Mouse (Mus musculus): ENCODE data around the gene Ncapg2. TPM values are rescaled to one million over a fixed set of nuclear protein-coding genes. Genes with fewer than 3 reads are reported as not detected.

Gene Ncapg2
- polyA plus RNA-seq, 1 experiment from 2014 or later: 37.2 TPM

DNA sequence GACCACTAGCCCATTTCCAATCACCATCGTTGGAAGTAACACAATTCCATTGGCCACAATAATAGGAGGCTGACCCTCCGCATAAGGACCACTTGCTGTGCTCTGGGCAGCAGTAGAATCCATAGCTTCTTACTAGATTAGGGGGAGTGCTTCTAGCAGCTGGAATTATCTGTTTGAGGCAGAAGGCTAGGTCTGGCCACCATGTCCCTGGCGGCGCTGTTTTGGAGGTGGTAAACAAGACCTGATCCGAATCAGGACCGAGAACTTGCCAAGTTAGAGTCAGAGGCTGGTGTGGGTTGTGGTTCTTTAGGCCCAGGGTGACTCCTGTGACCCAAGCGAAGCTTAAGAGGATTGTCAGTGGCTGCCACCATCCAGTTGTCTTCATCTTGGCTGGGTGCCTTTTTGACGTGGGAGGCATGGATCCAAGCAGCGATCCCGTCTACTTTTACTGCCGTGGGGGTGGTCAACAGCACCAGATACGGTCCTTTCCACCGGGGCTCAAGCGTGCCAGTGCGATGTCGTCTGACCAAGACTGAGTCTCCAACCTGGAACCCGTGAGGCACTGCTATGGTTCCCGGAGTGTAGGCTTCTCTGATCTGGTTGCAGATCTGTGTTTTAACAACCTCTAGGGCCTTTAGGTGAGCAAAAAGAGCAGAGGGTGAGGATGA, 1.1 kb upstream of the Ncapg2 start:
- Histone ChIP-seq H3K4me3 (replicated peaks) (peak overlapping the region; percentile 90), H3K4me2 (peak overlapping the region; percentile 90), H3K36me3 (peaks cover 44% of the 10 kb centered on the region), H3K4me1 (peaks cover 16% of the 10 kb centered on the region), H3K27ac (no peak overlapping the region), H3K27me3 (no peaks in the 10 kb centered on the region), H3K9me3 (replicated peaks) (peaks cover 29% of the 10 kb centered on the region), H3K9ac (no peak overlapping the region)
- no peak; the same call in 1 of the 2 replicates for ATAC-seq (replicated peaks; ENCODE audit: low FRiP score)
- WGBS: 96% methylated on average over 18 of the region's 18 CpGs

DNA sequence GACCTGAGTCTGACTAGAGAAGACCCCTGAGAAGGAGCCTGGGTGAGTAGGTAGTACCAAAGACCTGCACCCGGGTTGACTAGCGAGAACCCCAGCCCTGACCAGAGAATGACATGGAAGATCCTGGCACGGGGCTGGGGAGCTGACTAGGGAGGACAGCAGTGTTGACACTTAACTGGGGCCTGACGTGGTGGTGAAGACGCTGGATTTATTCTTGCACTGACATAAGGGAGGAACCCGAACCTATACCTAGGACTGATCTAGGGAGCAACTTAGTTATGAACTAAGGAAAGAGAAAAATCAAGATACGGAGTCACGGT, 594 bp downstream of the Ncapg2 start:
- 10% methylated on average over 8 of the region's 8 CpGs for WGBS
- ATAC-seq (replicated peaks; ENCODE audit: low FRiP score): no peak
- Histone ChIP-seq H3K27me3 (no peaks in the 10 kb centered on the region), H3K9me3 (replicated peaks) (peaks cover 29% of the 10 kb centered on the region), H3K27ac (peak overlapping the region; percentile 80), H3K4me2 (peak overlapping the region; percentile 90), H3K4me1 (peaks cover 16% of the 10 kb centered on the region), H3K36me3 (peaks cover 59% of the 10 kb centered on the region), H3K9ac (peak overlapping the region; percentile 85), H3K4me3 (replicated peaks) (peak overlapping the region; percentile 90)

DNA sequence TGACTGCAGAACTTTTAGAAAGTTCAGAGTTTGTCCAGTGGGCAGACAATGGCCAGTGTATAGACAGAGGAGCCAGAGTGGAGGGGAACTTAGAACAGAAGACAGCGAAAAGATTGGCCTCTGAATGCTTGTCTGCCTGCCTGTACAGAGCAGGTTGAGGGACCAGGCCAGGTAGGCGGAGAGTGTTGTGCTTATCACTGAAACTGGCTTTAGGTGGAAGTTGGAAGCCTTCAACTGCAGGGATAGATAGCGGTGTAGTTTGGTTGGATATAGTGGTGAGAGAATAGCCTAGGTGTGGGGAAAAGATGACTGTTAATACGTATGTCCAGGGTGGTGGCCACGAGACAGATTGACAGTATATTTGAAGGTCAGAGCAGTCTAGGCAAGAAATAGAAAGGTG, 2.7 kb downstream of the Ncapg2 start:
- no peak overlapping the region for H3K27ac ChIP-seq
- H3K4me2 ChIP-seq: no peak overlapping the region
- H3K36me3 ChIP-seq: peaks cover 52% of the 10 kb centered on the region
- H3K27me3 ChIP-seq: no peaks in the 10 kb centered on the region
- no peak overlapping the region for H3K4me3 ChIP-seq (replicated peaks)
- H3K9ac ChIP-seq: no peak overlapping the region
- WGBS: 95% methylated on average over 5 of the region's 5 CpGs
- H3K9me3 ChIP-seq (replicated peaks): peaks cover 14% of the 10 kb centered on the region
- H3K4me1 ChIP-seq: peaks cover 16% of the 10 kb centered on the region
- ATAC-seq (replicated peaks; ENCODE audit: low FRiP score): no peak

DNA sequence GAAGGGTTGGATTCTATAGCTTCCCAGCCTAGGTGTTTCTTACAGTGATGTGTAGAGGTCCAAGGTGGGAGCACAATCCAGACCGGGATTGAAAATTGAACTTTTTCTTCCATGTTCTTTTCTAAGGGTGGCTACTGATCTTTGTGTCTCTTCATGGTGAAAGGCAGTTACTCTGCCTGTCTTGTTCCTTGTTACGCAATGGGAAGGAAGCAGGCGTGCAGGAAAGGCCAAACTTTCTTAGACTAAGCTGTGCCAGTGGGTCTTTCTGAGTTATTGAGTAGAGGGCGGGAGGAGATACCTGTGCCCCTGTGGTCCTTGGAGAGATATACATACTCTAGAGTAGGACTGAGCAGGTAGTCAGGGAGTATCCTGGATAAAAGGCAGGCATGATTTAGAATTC, 9.7 kb downstream of the Ncapg2 start:
- Histone ChIP-seq H3K4me2 (no peak overlapping the region), H3K4me1 (no peaks in the 10 kb centered on the region), H3K9ac (no peak overlapping the region), H3K36me3 (peaks cover 61% of the 10 kb centered on the region), H3K27me3 (no peaks in the 10 kb centered on the region), H3K9me3 (replicated peaks) (no peaks in the 10 kb centered on the region), H3K4me3 (replicated peaks) (no peak overlapping the region), H3K27ac (no peak overlapping the region)
- ATAC-seq (replicated peaks; ENCODE audit: low FRiP score): no peak
- 98% methylated on average over 4 of the region's 4 CpGs for WGBS

DNA sequence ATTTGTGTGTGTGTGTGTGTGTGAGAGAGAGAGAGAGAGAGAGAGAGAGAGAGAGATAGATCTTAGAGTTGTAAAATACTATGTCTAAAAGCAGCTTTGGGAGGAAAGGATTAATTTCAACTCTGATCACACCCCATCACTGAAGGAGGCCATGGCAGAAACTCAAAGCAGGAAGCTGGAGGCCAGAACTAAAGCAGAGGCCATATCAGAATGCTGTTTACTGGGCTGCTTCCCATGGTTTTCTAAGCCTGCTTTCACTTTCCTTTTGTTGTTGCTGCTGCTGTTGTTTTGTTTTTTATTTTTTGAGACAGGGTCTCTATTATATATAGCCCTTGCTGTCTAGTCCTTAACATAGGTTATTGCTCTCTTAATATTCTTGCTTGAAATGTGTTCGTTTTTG, 11.3 kb downstream of the Ncapg2 start:
- H3K36me3 ChIP-seq: peaks cover 65% of the 10 kb centered on the region
- ATAC-seq (replicated peaks; ENCODE audit: low FRiP score): no peak
- H3K4me1 ChIP-seq: no peaks in the 10 kb centered on the region
- WGBS: 97% methylated on average over 1 of the region's 1 CpGs
- no peak overlapping the region for H3K27ac ChIP-seq
- H3K4me2 ChIP-seq: no peak overlapping the region
- H3K9me3 ChIP-seq (replicated peaks): no peaks in the 10 kb centered on the region
- no peaks in the 10 kb centered on the region for H3K27me3 ChIP-seq
- no peak overlapping the region for H3K9ac ChIP-seq
- H3K4me3 ChIP-seq (replicated peaks): no peak overlapping the region

DNA sequence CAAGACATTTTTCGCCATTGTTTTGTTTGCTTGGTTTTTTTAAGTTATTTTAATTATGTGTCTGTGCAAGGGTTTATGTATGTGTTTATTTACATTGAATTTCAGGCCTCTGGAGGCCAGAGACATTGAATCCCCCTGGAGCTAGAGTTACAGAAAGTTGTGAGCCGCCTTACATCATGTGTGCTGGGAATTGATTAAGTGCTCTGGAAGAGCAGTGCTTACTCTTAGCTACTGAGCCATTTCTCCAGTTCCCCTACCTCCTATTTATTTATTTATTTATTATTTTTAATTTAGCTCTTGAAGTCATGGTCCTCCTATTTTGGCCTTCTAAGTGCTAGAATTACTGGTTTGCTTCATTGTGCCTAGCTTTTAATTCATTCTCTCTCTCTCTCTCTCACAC, 16.5 kb downstream of the Ncapg2 start:
- Histone ChIP-seq H3K4me1 (no peaks in the 10 kb centered on the region), H3K36me3 (peaks cover 75% of the 10 kb centered on the region), H3K4me3 (replicated peaks) (no peak overlapping the region), H3K27ac (no peak overlapping the region), H3K27me3 (no peaks in the 10 kb centered on the region), H3K9me3 (replicated peaks) (no peaks in the 10 kb centered on the region), H3K4me2 (no peak overlapping the region), H3K9ac (no peak overlapping the region)
- no peak for ATAC-seq (replicated peaks; ENCODE audit: low FRiP score)
- 85% methylated on average over 2 of the region's 2 CpGs for WGBS

DNA sequence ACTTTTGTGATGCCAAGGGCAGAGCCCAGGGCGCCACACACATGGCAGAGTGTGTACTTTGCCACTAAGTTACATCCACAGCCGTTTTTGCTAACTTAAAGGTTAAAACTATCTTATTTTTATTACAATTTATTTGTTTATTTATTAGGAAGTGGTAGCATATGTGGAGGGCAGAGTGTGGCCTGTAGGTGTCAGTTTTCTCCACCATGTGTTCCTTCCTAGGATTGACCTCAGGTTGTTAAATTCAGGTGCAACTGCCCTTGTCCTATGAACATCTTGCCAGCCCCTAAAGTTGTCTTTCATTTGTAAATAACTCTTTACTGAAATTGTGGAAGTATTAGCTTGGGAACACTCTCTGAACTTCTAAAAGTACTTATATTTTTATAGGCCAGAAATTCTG, 20.2 kb downstream of the Ncapg2 start:
- H3K4me2 ChIP-seq: no peak overlapping the region
- peaks cover 87% of the 10 kb centered on the region for H3K36me3 ChIP-seq
- no peaks in the 10 kb centered on the region for H3K9me3 ChIP-seq (replicated peaks)
- H3K27me3 ChIP-seq: no peaks in the 10 kb centered on the region
- 81% methylated on average over 2 of the region's 2 CpGs for WGBS
- ATAC-seq (replicated peaks; ENCODE audit: low FRiP score): no peak
- no peak overlapping the region for H3K9ac ChIP-seq
- H3K4me1 ChIP-seq: no peaks in the 10 kb centered on the region
- no peak overlapping the region for H3K27ac ChIP-seq
- no peak overlapping the region for H3K4me3 ChIP-seq (replicated peaks)

DNA sequence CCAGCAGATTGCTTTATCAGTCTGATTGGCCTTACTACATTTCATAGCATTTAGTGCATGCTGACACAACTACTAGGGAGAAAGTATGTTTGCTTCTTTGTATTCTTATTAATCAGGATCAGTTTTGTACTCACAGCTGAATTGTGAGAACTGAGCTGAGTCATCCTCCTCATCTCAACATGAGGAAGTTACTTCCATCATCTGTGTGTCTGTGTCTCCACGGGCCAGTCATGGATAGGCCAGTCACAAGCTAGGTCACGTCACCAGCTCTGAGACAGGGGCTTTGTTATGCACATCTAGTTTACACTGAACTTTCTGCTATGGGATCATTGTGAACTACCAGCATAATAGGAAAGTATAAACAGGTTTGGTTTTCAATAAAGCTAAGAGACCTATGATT, 28.5 kb downstream of the Ncapg2 start:
- no peaks in the 10 kb centered on the region for H3K9me3 ChIP-seq (replicated peaks)
- 91% methylated on average over 2 of the region's 2 CpGs for WGBS
- H3K36me3 ChIP-seq: peaks cover 70% of the 10 kb centered on the region

DNA sequence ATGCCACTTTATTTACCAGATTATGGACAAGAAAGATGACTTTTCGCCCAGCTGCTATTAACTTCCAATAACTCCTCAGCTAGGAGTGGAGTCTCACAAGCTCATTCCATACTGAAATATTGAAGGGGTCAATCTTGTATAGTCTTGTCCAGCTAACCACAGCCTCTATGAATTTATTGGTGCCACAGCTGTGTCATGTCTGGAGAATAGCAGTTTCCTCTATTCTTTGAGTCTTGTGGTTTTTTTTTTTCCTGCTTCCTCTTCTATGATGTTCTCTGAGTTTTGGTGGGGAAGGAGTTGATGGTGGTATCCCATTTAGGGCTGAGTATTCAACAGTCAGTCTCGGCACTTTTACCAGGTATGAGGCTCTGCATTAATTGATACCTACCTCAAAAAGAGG, 30.0 kb downstream of the Ncapg2 start:
- Histone ChIP-seq H3K27me3 (no peaks in the 10 kb centered on the region), H3K9me3 (replicated peaks) (no peaks in the 10 kb centered on the region), H3K4me3 (replicated peaks) (no peak overlapping the region), H3K27ac (no peak overlapping the region), H3K36me3 (peaks cover 69% of the 10 kb centered on the region), H3K4me2 (no peak overlapping the region), H3K9ac (no peak overlapping the region), H3K4me1 (no peaks in the 10 kb centered on the region)
- WGBS: 89% methylated on average over 2 of the region's 2 CpGs
- ATAC-seq (replicated peaks; ENCODE audit: low FRiP score): no peak

More for the DNA sequence above, 28.5 kb downstream of the Ncapg2 start:
- Histone ChIP-seq H3K9ac (no peak overlapping the region), H3K4me3 (replicated peaks) (no peak overlapping the region), H3K4me2 (no peak overlapping the region), H3K27ac (no peak overlapping the region), H3K27me3 (no peaks in the 10 kb centered on the region), H3K4me1 (no peaks in the 10 kb centered on the region)
- ATAC-seq (replicated peaks; ENCODE audit: low FRiP score): no peak

DNA sequence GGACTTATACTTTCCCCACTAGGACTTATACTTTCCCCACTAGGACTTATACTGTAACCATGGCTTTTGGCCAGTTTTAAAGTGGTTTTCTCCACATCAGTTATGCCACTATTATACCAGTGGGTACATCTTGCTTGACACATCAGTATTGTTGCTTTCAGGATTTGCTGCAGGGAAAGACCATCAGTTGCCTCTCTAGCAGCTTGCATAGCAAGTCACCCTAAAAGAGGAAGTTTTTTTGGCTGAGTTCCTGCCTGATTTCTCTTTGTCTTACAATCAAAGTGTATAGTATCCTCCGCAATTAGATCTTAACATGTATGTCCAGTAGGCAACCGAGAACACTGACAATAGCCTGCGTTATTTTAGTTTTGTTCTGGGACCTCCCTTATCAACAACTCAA, 30.9 kb downstream of the Ncapg2 start:
- Histone ChIP-seq H3K4me3 (replicated peaks) (no peak overlapping the region), H3K27ac (no peak overlapping the region), H3K4me1 (no peaks in the 10 kb centered on the region), H3K9ac (no peak overlapping the region), H3K4me2 (no peak overlapping the region), H3K27me3 (no peaks in the 10 kb centered on the region), H3K36me3 (peaks cover 71% of the 10 kb centered on the region), H3K9me3 (replicated peaks) (no peaks in the 10 kb centered on the region)
- no peak for ATAC-seq (replicated peaks; ENCODE audit: low FRiP score)
- 93% methylated on average over 3 of the region's 3 CpGs for WGBS

DNA sequence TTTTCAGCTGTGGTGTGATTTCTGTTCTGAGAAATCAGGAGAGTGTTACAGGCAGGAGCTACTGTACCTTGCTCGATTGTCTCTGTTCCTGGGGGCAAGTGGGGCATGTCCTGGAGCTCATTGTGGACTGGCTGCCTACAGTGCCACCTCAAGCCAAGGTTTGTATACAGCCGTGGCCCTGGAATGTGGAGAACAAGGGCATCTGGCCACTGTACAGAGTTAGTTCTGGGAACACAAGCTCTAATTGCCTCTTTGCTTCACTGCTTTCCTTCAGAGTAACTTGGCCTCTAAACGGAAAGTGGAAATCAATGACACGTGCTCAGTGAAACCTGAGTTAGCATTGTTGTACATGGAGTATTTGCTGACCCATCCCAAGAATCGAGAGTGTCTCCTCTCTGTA, 33.4 kb downstream of the Ncapg2 start:
- no peak overlapping the region for H3K4me3 ChIP-seq (replicated peaks)
- no peak overlapping the region for H3K27ac ChIP-seq
- no peaks in the 10 kb centered on the region for H3K27me3 ChIP-seq
- H3K36me3 ChIP-seq: peaks cover 85% of the 10 kb centered on the region
- ATAC-seq (replicated peaks; ENCODE audit: low FRiP score): peak; percentile 66; the same call in 1 of the 2 replicates
- no peak overlapping the region for H3K4me2 ChIP-seq
- no peaks in the 10 kb centered on the region for H3K9me3 ChIP-seq (replicated peaks)
- no peaks in the 10 kb centered on the region for H3K4me1 ChIP-seq
- no peak overlapping the region for H3K9ac ChIP-seq
- WGBS: 54% methylated on average over 5 of the region's 5 CpGs

DNA sequence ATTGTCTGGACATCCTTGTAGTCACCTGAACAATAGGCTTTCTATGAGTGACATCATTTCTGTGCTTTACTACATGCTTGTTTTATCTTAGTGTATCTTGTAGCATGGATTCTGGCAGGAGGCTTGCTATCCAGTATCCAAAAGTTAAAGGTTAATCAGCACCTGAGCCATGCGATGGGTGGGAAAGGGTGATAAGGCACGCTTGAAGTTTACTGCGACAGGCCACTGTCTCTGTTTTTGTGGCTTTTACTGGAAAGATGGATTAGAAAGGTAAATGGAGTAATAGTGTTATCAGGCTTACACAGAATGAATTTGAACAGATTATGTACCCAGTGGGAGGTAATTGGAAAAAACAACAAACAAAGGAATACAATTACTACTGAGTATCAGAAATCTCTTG, 37.0 kb downstream of the Ncapg2 start:
- no peak for ATAC-seq (replicated peaks; ENCODE audit: low FRiP score)
- H3K4me2 ChIP-seq: no peak overlapping the region
- 82% methylated on average over 3 of the region's 3 CpGs for WGBS
- H3K27me3 ChIP-seq: no peaks in the 10 kb centered on the region
- H3K4me3 ChIP-seq (replicated peaks): no peak overlapping the region
- H3K9me3 ChIP-seq (replicated peaks): no peaks in the 10 kb centered on the region
- no peak overlapping the region for H3K9ac ChIP-seq
- H3K27ac ChIP-seq: no peak overlapping the region
- peaks cover 93% of the 10 kb centered on the region for H3K36me3 ChIP-seq
- H3K4me1 ChIP-seq: no peaks in the 10 kb centered on the region

DNA sequence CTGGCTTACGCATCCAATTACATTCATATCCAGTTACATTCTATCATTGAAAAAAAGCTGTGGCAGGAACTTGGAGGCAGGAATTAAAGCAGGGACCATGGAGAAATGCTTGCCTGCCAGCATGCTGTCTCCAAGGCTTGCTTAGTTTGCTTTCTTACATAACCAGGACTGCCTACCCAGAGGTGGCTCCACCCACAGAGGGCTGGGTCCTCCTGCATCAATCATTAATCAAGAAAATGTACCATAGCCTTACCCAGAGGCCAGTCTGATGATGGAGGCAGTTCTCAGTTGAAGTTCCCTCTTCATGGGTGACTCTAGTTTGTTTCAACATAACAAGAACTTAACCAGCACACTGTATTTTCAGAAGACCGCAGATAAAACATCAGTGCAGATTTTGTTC, 44.3 kb downstream of the Ncapg2 start:
- Histone ChIP-seq H3K27ac (no peak overlapping the region), H3K27me3 (no peaks in the 10 kb centered on the region), H3K4me1 (no peaks in the 10 kb centered on the region), H3K9me3 (replicated peaks) (no peaks in the 10 kb centered on the region), H3K36me3 (peaks cover 76% of the 10 kb centered on the region), H3K9ac (no peak overlapping the region), H3K4me2 (no peak overlapping the region), H3K4me3 (replicated peaks) (no peak overlapping the region)
- ATAC-seq (replicated peaks; ENCODE audit: low FRiP score): no peak; the same call in 1 of the 2 replicates
- WGBS: 84% methylated on average over 2 of the region's 2 CpGs
